Mouse (Mus musculus) urinary bladder, adult 2 months (tissue): ENCODE data around the gene Phactr1. TPM values are rescaled to one million over a fixed set of nuclear protein-coding genes. Genes with fewer than 3 reads are reported as not detected.

ENCODE experiments used
- DNase-seq: peaks from one replicate; pipeline ENCODE4 v3.0.0; 2022; ENCODE audit warnings: low spot score
- polyA plus RNA-seq: library from polyadenylated mRNA; depleted of rRNA; stranded (reverse); fragments of >200 nt; gene quantifications from 2 replicates; pipeline ENCODE4 v1.2.3, GENCODE M21; 2012

The Phactr1 gene
- polyA plus RNA-seq, 1 experiment: 5.5 TPM

DNA sequence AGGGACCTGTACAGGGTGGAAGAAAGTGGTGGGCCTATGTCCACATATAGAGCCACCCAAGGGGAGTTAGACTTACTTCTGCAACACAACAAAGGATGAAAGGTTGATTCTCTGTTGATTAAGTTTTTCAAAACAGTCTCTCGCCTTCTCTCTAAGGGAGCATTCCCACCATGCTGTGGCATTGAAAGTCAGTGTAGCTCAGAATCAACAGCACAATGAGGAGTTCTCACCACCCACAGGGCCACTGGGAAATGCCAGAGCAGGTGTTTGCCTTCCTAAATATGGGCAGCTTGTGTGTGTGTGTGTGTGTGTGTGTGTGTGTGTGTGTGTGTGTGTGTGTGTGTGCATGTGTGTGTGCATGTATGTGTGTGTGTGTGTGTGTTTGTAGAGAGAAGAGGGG is 347.1 kb downstream of the Phactr1 start:
- DNase-seq: no peak

DNA sequence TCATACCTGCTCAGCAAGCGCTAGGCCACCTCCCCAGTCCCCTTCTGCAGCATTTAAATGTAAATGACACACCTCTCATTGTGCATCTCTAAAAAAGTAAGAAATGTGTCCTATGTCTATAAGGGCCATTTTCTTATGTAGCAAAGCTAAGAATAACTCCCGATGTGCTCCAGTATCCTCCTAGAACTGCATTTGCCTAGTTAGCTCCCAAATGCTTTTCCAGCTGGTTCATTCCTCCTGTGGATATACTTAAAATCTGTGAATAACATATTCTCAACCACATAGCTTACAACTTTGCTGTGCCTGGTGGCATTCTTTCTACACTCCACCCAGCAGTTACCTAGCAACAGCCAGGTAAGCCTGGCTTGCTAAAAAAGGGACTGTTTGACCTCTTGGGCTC is 349.8 kb downstream of the Phactr1 start:
- no peak for DNase-seq

DNA sequence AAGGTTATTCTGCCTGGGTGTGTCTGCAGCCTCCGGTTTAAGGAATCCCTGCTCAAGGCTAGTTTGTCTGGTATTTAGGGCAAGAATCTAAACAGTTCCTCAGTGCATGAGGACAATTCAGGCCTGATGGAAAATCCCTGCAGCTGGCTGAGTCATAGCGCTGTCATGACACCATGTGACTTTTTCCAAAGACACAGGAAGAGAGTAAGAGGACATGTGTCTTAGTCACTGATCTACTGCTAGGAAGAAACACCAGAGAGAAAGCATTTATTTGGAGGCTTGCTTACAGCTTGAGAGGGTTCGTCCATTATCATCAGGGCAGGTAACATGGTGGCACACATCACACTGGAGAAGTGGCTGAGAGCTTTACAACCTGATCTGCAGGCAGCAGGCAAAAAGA is 352.0 kb downstream of the Phactr1 start:
- no peak for DNase-seq

DNA sequence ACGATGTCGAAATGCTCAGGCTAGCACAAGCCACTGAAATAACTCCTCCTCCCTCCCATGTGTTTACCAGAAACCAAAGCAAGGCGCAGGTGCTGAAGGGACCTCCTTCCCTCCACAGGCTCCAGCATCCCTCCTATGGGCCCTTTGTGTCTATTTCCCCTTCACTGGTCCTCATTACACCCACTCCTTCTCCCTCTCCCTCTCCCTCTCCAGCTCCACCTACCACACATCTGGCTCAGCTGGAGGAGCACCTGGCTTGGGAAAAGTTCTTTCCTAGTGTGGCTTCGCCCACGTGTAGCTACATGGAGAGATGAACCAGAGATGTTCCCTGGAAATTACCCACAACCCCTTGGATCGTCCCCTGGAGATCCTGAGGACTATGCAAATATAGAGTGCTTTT is 356.1 kb downstream of the Phactr1 start:
- no peak for DNase-seq

DNA sequence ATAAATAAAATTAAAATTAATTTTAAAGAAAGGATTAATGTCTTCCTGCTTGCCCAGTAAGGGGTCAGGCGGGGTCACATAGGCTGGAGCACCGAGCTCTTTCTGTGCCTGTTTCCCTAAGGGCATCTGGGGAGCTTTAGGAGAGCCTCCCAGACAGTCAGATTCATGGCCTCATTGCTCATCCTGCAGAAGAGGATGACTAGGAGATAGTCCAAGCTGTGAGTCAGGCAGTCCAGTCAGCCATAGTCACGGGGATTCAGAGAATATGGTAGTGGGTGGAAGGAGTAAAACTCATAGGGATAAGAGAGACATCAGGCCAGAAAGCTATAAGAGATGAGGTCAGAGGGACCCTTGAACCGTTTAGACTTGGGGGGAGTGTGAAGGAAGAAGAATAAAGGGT is 362.3 kb downstream of the Phactr1 start:
- DNase-seq: no peak

DNA sequence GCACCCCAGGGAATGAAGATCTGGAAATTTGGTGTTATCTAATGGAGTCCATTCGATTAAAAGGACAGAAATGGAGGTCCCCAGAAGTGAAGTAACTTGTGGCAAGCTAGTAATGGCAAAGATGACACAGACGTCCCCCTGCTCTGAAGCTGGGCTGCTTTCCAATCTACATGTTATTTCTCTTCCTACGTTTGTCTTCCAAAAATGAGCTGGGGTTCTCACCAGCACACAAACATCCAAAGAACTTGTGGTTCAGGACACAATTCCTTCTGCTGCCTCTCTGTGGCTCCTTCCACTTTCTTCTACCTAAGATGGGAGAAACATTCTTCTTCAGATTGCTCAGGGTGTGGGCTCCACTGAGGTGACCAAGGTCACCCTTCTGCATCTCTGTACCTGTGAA is 368.1 kb downstream of the Phactr1 start:
- no peak for DNase-seq

DNA sequence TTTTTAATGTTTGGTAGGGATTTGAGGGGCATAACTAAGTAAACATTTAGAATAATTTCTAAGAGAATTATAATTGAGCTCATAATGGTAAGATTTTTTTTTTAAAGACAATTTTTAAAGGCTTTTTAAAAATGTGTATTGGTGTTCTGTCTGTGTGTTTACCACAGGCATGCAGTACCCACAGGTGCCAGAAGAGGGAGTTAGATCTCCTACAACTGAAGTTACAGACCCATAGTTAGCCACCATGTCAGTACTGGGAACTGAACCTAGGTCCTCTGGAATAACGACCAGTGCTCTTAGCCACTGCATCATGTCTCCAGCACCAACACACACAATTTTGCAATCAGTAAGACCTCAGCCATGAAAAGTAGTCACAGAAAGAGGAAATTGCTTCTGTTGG is 372.8 kb downstream of the Phactr1 start:
- no peak for DNase-seq

DNA sequence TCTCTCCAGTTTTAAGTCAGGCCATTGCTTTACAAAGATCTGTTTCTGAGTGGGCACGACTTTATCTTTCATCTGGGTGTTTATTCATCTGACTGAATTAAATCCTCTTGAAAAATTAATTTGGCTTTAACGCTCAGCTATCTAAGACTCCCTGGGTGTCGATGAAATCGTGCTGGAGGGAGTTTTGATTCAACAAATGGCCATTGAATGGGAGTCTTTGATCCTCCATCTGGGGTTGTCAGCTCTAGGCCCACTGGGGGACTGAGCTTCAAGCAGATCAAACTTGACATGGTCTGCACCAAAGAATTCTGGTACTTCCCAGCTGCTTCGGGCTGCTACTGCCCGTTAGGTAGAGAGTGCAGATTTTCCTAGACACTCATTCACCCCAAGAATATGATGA is 374.7 kb downstream of the Phactr1 start:
- no peak for DNase-seq

DNA sequence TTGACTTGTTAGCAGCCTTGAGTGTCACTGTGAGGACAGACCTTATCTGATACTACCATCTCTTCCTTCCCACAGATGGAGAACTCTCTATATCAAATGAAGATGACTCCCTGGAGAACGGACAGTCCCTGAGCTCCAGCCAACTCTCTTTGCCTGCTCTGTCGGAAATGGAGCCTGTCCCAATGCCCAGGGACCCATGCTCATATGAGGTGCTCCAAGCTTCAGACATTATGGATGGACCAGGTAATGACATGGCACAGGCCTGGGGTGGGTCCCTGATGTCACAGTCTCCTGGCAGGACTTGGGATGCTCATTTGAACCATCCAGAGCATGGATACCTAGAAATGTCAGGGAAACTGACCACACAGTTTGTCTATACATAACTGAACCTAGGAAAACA is 376.7 kb downstream of the Phactr1 start:
- DNase-seq: no peak

DNA sequence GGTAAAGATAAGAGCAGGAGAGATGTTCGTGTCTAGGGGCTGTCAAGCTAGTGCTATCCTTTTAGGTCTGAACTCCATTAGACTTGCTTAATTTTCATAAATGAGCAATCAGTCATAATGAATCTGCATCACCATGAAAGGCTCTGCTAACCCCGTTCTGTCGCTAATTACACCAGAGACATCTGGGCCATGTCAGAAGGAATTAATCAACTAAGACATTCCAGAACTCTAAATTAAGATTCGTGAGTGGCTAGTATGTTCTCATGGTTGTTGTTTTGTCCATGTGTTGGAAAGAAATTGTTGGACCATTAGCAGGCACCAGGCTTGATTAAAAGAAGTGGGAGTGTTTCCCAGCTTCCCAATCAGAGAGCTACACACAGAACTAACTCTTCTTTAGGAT is 382.9 kb downstream of the Phactr1 start:
- no peak for DNase-seq

DNA sequence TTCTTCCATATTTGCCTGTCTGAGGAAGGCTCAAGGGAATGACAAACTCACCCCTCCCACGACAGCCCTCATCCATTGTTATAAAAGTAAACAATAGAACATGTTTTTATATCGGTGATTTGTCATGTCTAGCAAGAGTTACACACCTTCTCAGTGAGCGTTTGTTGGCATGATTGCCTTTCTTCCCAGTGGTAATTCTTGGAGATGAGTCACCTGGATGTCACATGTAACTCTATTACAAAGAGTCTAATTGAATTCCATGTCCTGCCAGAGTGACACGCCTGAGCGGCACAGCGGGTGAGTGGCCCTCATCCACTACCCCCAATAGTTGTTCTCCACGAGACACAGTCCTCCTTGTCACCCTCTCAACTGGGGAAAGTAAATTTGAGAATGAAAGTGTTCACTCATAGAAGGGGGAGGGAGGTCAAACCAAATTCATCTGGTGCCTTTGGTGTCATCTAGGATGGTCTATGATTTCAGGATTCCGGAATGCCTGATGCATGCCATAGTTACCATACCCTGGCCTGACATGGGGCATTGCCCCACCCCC is 388.4 kb downstream of the Phactr1 start:
- no peak for DNase-seq

DNA sequence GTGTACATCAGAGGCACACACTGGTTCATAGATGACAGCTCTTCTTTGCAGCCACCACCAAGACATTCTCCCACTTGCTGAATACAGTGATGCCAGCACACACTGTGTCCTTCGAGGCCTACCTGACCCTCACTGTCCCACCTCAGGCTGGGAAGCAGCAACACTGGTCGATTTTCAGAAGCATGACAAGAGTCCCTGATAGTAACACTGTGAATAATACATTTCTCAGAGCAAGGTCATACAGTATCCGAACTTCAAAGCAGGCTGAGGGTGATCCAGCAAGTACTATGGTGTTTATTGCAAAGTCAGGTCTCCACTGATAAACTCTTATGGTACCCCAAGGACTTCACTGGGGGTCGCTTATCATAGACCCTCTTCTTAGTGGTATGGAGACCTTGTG is 390.1 kb downstream of the Phactr1 start:
- DNase-seq: no peak

DNA sequence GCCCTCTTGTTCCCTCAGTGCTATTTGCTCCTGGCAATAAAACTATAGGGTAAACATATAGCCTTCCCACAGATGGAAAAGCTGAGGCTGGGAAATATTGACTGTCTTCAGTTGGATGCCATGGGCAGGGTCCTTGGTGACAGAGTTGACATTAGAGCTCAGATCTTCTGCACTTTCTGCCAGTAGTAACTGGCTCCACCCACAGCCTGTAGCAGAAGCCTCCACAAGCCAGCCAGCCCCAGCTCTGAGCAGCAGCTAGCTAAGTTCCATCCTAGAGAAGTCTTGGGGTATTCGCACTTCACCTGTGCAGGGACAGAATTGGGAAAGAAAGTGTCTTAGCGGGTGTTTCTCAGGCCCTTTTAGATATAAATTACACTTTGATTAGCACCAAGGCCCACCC is 390.5 kb downstream of the Phactr1 start:
- DNase-seq: no peak

DNA sequence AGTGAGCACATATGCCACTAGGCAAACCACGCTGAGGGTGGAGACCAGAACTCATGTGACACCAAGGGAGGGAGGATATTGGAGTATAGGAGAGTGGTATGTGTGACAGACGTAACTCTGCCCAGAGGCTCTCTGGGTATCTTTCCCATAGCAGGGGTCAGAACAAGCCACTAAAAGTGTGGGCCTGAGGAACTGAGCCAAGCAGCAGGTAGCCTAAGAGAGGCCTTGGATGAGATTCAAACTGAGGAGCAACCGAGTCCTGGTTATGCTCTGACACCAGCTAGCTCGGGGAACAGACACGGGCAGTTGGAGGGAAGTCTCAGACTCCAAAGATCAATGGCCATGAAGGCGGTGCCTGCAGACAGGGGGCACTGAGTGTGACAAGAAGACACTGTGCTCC is 395.0 kb downstream of the Phactr1 start:
- no peak for DNase-seq

DNA sequence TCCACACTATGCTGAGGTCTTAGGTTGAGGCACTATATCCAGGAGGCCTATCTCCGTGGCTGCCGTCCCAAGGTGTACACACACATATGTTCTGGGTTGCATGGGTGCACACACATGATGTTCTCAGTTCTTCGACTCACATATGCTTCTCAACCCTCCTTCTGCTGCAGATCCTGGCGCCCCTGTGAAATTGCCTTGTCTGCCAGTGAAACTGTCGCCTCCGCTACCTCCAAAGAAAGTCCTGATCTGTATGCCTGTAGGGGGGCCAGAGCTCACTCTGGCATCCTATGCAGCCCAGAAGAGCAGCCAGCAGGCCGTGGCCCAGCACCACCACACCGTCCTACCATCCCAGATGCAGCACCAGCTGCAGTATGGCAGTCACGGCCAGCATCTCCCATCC is 397.1 kb downstream of the Phactr1 start:
- DNase-seq: no peak

DNA sequence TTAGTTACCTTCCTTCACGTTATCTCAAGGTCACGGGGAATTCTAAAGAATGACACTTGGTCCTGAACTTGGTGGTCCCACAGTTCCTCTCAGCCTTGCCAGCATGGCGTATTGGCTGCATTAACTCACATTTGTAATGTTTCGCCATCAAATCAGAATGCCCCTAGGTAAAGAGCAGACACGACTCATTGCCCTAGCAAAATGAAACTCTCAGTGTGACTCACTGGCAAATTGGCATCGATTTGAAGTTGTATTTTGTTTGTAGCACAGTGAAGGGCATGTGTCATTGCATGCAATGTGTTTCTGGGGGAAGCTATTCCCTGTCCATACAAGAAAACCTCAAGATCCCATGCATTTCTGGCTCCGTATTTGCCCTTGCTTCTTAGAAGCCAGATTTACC is 404.8 kb downstream of the Phactr1 start:
- no peak for DNase-seq

DNA sequence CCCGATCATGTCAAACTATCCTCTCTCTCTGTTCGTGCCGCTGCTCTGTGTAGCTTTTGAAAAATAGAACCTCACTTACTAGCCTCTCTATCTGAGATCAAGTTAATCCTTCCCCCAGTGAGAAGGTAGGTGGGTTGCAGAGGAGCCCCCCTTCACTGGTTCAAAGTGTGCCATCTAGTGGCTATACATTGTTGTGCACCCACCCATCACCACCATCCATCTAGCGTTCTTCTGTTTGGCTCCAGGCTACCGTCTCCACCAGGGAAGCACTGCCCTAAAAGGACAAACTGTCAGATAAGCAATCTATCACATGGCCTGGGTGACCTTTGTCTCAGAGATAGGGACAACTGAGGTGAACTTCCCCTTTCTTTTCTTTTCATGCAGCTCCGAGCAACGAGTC is 413.9 kb downstream of the Phactr1 start:
- DNase-seq: no peak

DNA sequence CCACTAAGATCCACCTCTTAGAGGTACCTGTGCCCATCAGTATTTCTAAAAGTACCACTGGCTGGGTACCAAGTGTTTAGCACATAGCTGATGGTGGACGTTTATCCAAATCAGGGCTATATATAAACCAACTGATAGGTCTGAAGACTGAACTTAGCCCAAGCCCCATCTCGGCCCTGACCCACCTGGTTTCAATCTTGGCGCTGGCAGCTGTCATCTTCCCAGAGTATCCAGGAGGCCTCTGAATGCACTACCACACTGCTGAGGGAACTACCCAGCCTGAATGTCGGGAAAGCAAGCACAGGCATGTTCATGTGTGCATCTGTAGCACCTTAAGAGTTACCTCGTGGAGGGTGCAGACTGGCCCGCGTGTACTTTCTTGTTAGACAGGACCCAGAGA is 422.5 kb downstream of the Phactr1 start:
- DNase-seq: no peak

DNA sequence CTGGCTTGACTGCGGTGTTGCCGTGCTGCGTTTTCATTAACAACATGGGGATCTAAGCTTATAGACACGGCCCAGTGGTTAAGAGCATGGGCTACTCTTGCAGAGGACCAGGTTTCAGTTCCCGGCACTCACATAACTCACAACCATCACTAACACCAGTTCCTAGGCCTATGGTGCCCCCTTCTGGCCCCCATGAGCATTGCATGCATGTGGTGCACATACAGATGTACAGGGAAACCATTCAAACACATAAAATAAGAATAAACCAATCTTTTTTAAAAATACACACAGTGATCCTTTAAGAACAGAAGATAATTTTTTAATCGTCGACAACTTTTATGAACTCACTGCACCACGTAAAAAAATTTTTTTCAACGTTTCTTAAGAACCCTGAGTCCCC is 424.1 kb downstream of the Phactr1 start:
- no peak for DNase-seq

DNA sequence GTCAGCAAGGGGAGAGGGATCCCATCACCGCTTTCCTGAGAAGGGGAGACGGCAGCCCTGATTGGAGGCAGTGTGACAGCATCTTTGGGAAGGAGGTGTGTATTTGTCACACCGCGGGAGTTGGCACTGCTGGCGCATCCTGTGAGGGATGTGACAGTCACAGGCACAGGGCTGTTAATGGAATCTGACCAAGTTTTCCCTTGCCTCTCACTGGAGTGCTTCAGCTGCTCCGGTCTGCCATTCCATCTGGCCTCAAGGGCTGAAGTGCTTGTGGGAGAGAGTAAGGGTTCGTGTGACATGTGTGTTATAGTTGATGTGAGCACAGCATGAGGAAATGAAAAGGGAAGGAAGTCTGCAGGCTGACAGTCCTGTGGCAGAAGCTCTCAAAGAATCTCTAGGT is 431.9 kb downstream of the Phactr1 start:
- DNase-seq: no peak

DNA sequence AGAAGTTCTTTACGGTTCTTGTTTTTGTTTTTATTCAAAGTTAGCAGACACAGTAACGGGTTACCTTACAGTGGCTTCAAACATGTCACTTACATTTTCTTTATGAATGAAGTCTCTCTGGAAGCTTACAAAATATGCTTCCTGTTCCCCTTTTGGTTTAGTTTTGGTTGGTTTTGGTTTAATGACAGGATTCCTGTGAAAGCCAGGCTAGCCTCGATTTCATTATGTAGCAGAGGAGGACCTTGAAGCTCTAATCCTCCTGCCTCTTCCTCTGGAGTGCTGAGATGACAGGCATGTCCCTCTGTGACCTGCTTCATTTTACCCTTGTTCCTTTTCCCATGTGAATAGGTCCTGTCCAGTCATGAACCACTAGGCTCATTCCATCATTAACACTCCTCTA is 432.3 kb downstream of the Phactr1 start:
- DNase-seq: no peak

DNA sequence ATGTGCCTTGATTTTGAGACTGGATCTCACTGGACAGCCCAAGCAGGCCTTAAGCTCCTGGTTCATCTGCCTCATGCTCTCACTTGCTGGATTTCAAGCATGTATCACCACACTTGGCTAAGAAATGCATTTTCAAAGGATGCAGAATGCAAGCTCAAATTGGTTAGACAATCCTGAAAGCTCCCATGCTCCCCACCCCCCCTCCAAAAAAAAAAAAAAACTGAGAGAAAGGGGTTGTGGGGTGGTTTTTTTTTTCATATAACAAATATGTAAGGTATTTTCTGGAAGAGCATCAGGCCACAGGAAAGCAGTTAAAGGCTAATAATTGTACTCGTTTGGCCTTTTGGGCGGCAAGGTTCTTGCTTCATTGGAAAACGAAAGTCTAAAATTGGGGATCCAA is 432.7 kb downstream of the Phactr1 start:
- DNase-seq: no peak

DNA sequence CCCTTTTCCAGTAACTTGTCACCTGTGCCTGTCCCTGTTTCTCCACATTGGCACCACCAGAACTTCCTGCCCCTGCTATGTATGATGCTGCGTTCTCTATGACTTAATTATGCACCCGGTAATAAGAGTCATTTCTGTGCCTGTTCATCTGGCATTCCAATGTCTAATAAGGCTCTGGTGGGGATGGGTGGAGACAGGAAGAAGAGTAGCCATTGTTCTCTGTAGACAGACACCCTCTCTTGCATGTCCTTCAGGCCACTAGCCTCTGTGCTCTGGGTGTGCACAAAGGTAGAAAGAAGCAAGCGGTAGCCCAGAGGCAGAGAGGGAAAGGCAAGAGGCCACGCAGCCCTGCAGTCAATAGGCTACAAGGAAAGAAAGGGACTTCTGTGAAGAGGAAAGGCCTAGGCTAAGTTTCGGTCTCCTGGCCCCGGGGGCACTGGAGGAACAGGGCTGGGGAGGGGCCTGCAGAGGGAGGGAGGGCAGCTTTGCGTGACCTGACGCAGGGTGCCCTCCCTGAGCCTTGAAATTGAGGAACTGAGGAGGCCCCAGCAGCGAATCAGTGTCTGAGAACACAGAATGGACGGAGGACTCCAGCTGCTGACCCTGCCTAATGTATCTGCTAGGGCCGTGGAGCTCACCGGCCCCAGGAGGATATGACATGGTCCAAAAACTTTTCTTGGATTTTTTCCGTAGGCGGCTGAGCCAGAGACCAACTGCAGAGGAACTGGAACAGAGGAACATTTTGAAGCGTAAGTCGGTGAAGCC is 442.1 kb downstream of the Phactr1 start:
- no peak for DNase-seq
